In genomic region chr1:134107777-134108176, GRCm38 (mm10) we compare ENCODE assay signal across 31 mouse cellular contexts. TPM values are rescaled to one million over a fixed set of nuclear protein-coding genes. Genes with fewer than 3 reads are reported as not detected.
DNase-seq lines count a peak whose midpoint lies in the region; ATAC-seq lines count a peak whose summit lies in the region.
"Had no signal": no experiment of that assay in that cellular context is flagged by ENCODE, and none has a peak within 500 bp of the region (broad histone marks: within the 10 kb centered on the region; RNA-seq: fewer than 3 reads in every experiment).

No protein-coding gene starts in this region.

- H3K27ac ChIP-seq in liver, embryonic 13.5 days = 0 out of 2 replicates have a peak overlapping the region, but pooled peaks have one; percentile 4
- no peak overlapping the region for H3K27ac ChIP-seq in liver, embryonic 12.5 days
- H3K27ac ChIP-seq in midbrain, embryonic 10.5 days (replicated peaks) = 0 out of 2 replicates have a peak overlapping the region, but pooled peaks have one; percentile 38
- no peak overlapping the region for H3K27ac ChIP-seq in midbrain, embryonic 14.5 days (replicated peaks; ENCODE audit: low read depth, low read length)
- H3K27ac ChIP-seq: embryonic facial prominence, embryonic 10.5 days; embryonic facial prominence, embryonic 13.5 days; forebrain, embryonic 12.5 days; forebrain, embryonic 15.5 days; heart, adult 2 months; hindbrain, embryonic 12.5 days had no signal

- 77% methylated on average over 7 of the region's 7 CpGs for WGBS in liver, embryonic 13.5 days (ENCODE audit: insufficient replicate concordance)
- WGBS in liver, embryonic 12.5 days (ENCODE audit: insufficient replicate concordance) = 79% methylated on average over 7 of the region's 7 CpGs
- WGBS in midbrain, embryonic 10.5 days = 89% methylated on average over 7 of the region's 7 CpGs
- WGBS in midbrain, embryonic 14.5 days = 87% methylated on average over 7 of the region's 7 CpGs

- H3K4me2 ChIP-seq in liver, embryonic 13.5 days = no peak overlapping the region
- no peak overlapping the region for H3K4me2 ChIP-seq in liver, embryonic 12.5 days
- no peak overlapping the region for H3K4me2 ChIP-seq in midbrain, embryonic 14.5 days (ENCODE audit: low read length)
- H3K4me2 ChIP-seq: embryonic facial prominence, embryonic 13.5 days; forebrain, embryonic 12.5 days; forebrain, embryonic 15.5 days; heart, embryonic 11.5 days; hindbrain, embryonic 12.5 days had no signal

- DNase-seq in heart, adult 11 months = peak; percentile 91
- DNase-seq in heart, adult 8-10 months (ENCODE audit: low spot score) = no peak
- no peak for DNase-seq in liver, embryonic 13.5 days
- DNase-seq in midbrain, embryonic 10.5 days (ENCODE audit: low spot score) = no peak
- no peak for DNase-seq in midbrain, embryonic 14.5 days
- peak; percentile 37 for DNase-seq in testis, postnatal 10 days (ENCODE audit: low spot score)
- no peak for DNase-seq in testis, postnatal 14 days (ENCODE audit: low spot score)
- DNase-seq: adrenal gland, postnatal 25 days; B cell, adult 2 months; cerebellum, adult 11-12 months; cerebellum, adult 8-10 months; cerebellum, postnatal 10 days; cerebellum, postnatal 36 days; embryo, embryonic 11 days; gastrocnemius, postnatal 25 days had no signal

- no peak overlapping the region for H3K4me3 ChIP-seq in liver, embryonic 13.5 days (replicated peaks)
- no peak overlapping the region for H3K4me3 ChIP-seq in liver, embryonic 12.5 days
- no peak overlapping the region for H3K4me3 ChIP-seq in midbrain, embryonic 10.5 days
- no peak overlapping the region for H3K4me3 ChIP-seq in midbrain, embryonic 14.5 days (replicated peaks; ENCODE audit: low read depth, low read length)
- H3K4me3 ChIP-seq: embryonic facial prominence, embryonic 10.5 days; embryonic facial prominence, embryonic 13.5 days; erythroblast, embryonic 14.5 days; forebrain, embryonic 12.5 days; forebrain, embryonic 15.5 days; heart, adult 2 months; hindbrain, embryonic 12.5 days had no signal

- H3K27me3 ChIP-seq in liver, embryonic 13.5 days = peaks cover 26% of the 10 kb centered on the region
- peaks cover 41% of the 10 kb centered on the region for H3K27me3 ChIP-seq in liver, embryonic 12.5 days (replicated peaks)
- no peaks in the 10 kb centered on the region for H3K27me3 ChIP-seq in midbrain, embryonic 10.5 days (ENCODE audit: low read depth, poor library complexity, severe bottlenecking)
- no peaks in the 10 kb centered on the region for H3K27me3 ChIP-seq in midbrain, embryonic 14.5 days (ENCODE audit: control insufficient read depth, insufficient read depth, low read length)
- H3K27me3 ChIP-seq: embryonic facial prominence, embryonic 13.5 days; forebrain, embryonic 15.5 days; hindbrain, embryonic 12.5 days; Patski had no signal

- no peak for ATAC-seq in liver, embryonic 13.5 days (ENCODE audit: low read depth)
- no peak for ATAC-seq in liver, embryonic 12.5 days
- ATAC-seq in midbrain, embryonic 14.5 days (ENCODE audit: low FRiP score, low TSS enrichment) = no peak
- ATAC-seq: forebrain, embryonic 15.5 days; hindbrain, embryonic 16.5 days; Patski had no signal

- H3K4me1 ChIP-seq in liver, embryonic 13.5 days (replicated peaks) = peaks cover 41% of the 10 kb centered on the region
- peaks cover 22% of the 10 kb centered on the region for H3K4me1 ChIP-seq in liver, embryonic 12.5 days
- peaks cover 18% of the 10 kb centered on the region; the same call in 1 of the 2 replicates for H3K4me1 ChIP-seq in midbrain, embryonic 10.5 days
- no peaks in the 10 kb centered on the region for H3K4me1 ChIP-seq in midbrain, embryonic 14.5 days (ENCODE audit: control insufficient read depth, insufficient read depth, low read length)
- H3K4me1 ChIP-seq: forebrain, embryonic 15.5 days; hindbrain, embryonic 12.5 days had no signal

- no peaks in the 10 kb centered on the region for H3K36me3 ChIP-seq in liver, embryonic 13.5 days
- no peaks in the 10 kb centered on the region for H3K36me3 ChIP-seq in liver, embryonic 12.5 days
- H3K36me3 ChIP-seq in midbrain, embryonic 10.5 days = no peaks in the 10 kb centered on the region
- no peaks in the 10 kb centered on the region for H3K36me3 ChIP-seq in midbrain, embryonic 14.5 days (ENCODE audit: control insufficient read depth, insufficient read depth, low read length)
- H3K36me3 ChIP-seq: embryonic facial prominence, embryonic 10.5 days; embryonic facial prominence, embryonic 13.5 days; forebrain, embryonic 12.5 days; forebrain, embryonic 15.5 days; G1E; hindbrain, embryonic 12.5 days had no signal

- H3K9ac ChIP-seq in liver, embryonic 13.5 days = no peak overlapping the region
- no peak overlapping the region for H3K9ac ChIP-seq in liver, embryonic 12.5 days
- no peak overlapping the region for H3K9ac ChIP-seq in midbrain, embryonic 14.5 days (replicated peaks; ENCODE audit: low read length)
- H3K9ac ChIP-seq: embryonic facial prominence, embryonic 13.5 days; forebrain, embryonic 12.5 days; forebrain, embryonic 15.5 days; hindbrain, embryonic 12.5 days had no signal

- no peaks in the 10 kb centered on the region for H3K9me3 ChIP-seq in liver, embryonic 13.5 days (replicated peaks)
- no peaks in the 10 kb centered on the region for H3K9me3 ChIP-seq in liver, embryonic 12.5 days (replicated peaks)
- H3K9me3 ChIP-seq in midbrain, embryonic 10.5 days (replicated peaks) = no peaks in the 10 kb centered on the region
- no peaks in the 10 kb centered on the region for H3K9me3 ChIP-seq in midbrain, embryonic 14.5 days (ENCODE audit: control insufficient read depth, low read length)
- H3K9me3 ChIP-seq: embryonic facial prominence, embryonic 10.5 days; embryonic facial prominence, embryonic 13.5 days; forebrain, embryonic 12.5 days; forebrain, embryonic 15.5 days; G1E; hindbrain, embryonic 12.5 days had no signal

RNA-seq across cellular contexts. Expression of gene Chit1, which starts 3.3 kb away (rescaled TPM):
- not detected for total RNA-seq in heart, adult 8-10 months (2022)
- polyA plus RNA-seq in liver, embryonic 13.5 days (2015; fragmentation: Nextera tagmentation; extraction: Ambion mirVana) = 0.08 and 0.12 TPM in 2 replicates
- 0.07 and 0.12 TPM in 2 replicates for polyA plus RNA-seq in liver, embryonic 12.5 days (2016; fragmentation: Nextera tagmentation; extraction: Ambion mirVana)
- not detected in 2 replicates for polyA plus RNA-seq in midbrain, embryonic 10.5 days (2016; fragmentation: Nextera tagmentation; extraction: Ambion mirVana)
- 0.26 TPM in 1 of 2 replicates, not detected in the other for polyA plus RNA-seq in midbrain, embryonic 14.5 days (2014; fragmentation: Nextera tagmentation; extraction: Ambion mirVana)
- total RNA-seq: adrenal gland, adult 18-20 months; adrenal gland, postnatal 25 days; G1E; gastrocnemius, adult 8-10 months; gastrocnemius, postnatal 25 days; heart, adult 2 months; heart, postnatal 25 days; hematopoietic stem cell, adult 5-6 weeks had no signal
- polyA plus RNA-seq: embryonic facial prominence, embryonic 10.5 days; embryonic facial prominence, embryonic 13.5 days; erythroblast, embryonic 14.5 days; forebrain, embryonic 12.5 days; G1E; hindbrain, embryonic 12.5 days; Patski had no signal

RNA-seq across cellular contexts. Expression of gene Btg2, which starts 28.9 kb away (rescaled TPM):
- 10 to 100 TPM; 18.3 to 35.3 (median 28.0) TPM for total RNA-seq in heart, adult 8-10 months (2022)
- polyA plus RNA-seq in liver, embryonic 13.5 days (2015; fragmentation: Nextera tagmentation; extraction: Ambion mirVana) = 79.6 and 89.1 TPM in 2 replicates
- 78.2 and 80.8 TPM in 2 replicates for polyA plus RNA-seq in liver, embryonic 12.5 days (2016; fragmentation: Nextera tagmentation; extraction: Ambion mirVana)
- 107 and 161 TPM in 2 replicates for polyA plus RNA-seq in midbrain, embryonic 10.5 days (2016; fragmentation: Nextera tagmentation; extraction: Ambion mirVana)
- 34.2 and 61.1 TPM in 2 replicates for polyA plus RNA-seq in midbrain, embryonic 14.5 days (2014; fragmentation: Nextera tagmentation; extraction: Ambion mirVana)

Comparison
In these comparisons a context has a peak if more than half of its experiments do, and no peak if none do; other contexts are left out.
1. DNase-seq: peak in heart, adult 11 months (single experiment) and testis, postnatal 10 days (single experiment); none in heart, adult 8-10 months (single experiment), liver, embryonic 13.5 days (single experiment), midbrain, embryonic 10.5 days (single experiment), midbrain, embryonic 14.5 days (single experiment) and testis, postnatal 14 days (single experiment).
2. H3K27ac ChIP-seq: peak in liver, embryonic 13.5 days (single experiment) and midbrain, embryonic 10.5 days (single experiment); none in liver, embryonic 12.5 days (single experiment) and midbrain, embryonic 14.5 days (single experiment).